Comparison of ENCODE assay signal across 8 mouse cellular contexts in the genomic region with DNA sequence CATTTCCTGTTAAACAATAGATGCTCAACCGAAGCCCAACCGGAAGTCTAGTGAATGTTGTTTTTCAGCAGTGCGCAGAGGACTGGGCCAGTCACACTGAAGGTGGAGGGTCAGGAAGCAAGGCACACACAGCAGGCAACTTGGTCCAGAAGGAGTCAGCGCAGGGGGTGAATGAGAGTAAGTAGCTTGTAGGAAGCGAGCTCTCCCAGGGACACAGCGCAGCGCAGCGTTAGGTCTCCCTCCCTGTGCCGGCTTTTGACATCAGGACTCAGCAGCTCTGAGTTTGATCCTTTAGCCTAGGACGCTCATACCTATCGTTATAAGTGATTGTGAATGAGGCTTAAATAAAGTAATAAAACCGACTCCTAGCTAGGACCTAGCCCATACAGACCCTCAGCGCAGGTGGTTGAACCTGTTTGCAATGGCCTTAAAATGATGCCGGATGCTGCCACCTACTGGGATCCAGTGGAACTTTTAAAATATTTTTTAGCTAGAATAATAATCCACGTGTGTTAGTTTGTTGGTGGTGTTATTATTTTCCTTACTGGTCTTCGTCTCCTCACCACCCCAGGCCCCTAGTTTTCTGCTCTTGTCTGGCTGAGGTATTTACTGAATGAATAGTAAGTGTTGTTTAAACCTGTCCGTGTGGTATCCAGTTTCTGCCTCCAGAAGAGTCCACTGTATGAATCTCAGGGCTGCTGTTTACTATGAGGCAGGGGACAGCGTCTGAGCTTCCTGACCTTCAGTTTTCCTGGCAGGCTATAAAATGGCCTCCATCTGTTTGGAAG.
A peak's percentile ranks its signal among the peaks of the same experiment; 100 is the strongest.
DNase-seq lines count a peak whose midpoint lies in the region; ATAC-seq lines count a peak whose summit lies in the region.

No protein-coding gene starts in this region.

- intact Hi-C loops in gastrocnemius, postnatal 36 days (cut with DNase I), result loop anchor here (10.0 kb wide), 2 partner anchors 255 to 455 kb away; no protein-coding TSS in a partner anchor
- intact Hi-C loops in left cerebral cortex, postnatal 10 days (cut with DNase I), result loop anchor here (5.0 to 10.0 kb wide), 2 partner anchors 258 to 455 kb away; no protein-coding TSS in a partner anchor

- peak; percentile 86 for ATAC-seq in forebrain, embryonic 13.5 days
- ATAC-seq in hindbrain, embryonic 16.5 days, result peak; percentile 86

- H3K4me3 ChIP-seq in forebrain, embryonic 13.5 days, result peak overlapping the region; percentile 32
- peak overlapping the region; percentile 35 for H3K4me3 ChIP-seq in hindbrain, embryonic 16.5 days (ENCODE audit: low read length)
- H3K4me3 ChIP-seq in megakaryocyte, embryonic 14.5 days (replicated peaks), result peak overlapping the region; percentile 90

- peak overlapping the region; percentile 62 for H3K4me2 ChIP-seq in forebrain, embryonic 13.5 days
- peak overlapping the region; percentile 74 for H3K4me2 ChIP-seq in hindbrain, embryonic 16.5 days (ENCODE audit: low read length)

- no peaks in the 10 kb centered on the region for H3K9me3 ChIP-seq in forebrain, embryonic 13.5 days (replicated peaks)
- H3K9me3 ChIP-seq in hindbrain, embryonic 16.5 days (ENCODE audit: control insufficient read depth, low read length), result no peaks in the 10 kb centered on the region
- peaks cover 9% of the 10 kb centered on the region for H3K9me3 ChIP-seq in megakaryocyte, embryonic 14.5 days

- H3K27me3 ChIP-seq in forebrain, embryonic 13.5 days, result 0 out of 2 replicates have a peak, but pooled peaks cover 3% of the 10 kb centered on the region
- no peaks in the 10 kb centered on the region for H3K27me3 ChIP-seq in hindbrain, embryonic 16.5 days (replicated peaks; ENCODE audit: control insufficient read depth, insufficient read depth, low read length)
- peaks cover 17% of the 10 kb centered on the region for H3K27me3 ChIP-seq in megakaryocyte, embryonic 14.5 days (replicated peaks)

- DNase-seq in gastrocnemius, postnatal 10 days, result peak; percentile 19
- DNase-seq in gastrocnemius, postnatal 36 days, result no peak
- DNase-seq in cerebellum, adult 11-12 months, result peak; percentile 22
- peak; percentile 32 to 33 for DNase-seq in left cerebral cortex, postnatal 10 days (ENCODE audit: extremely low spot score in 1 of 2, low spot score in 2 of 2)
- DNase-seq in right cerebral cortex, postnatal 4 days, result peak; percentile 58

- H3K9ac ChIP-seq in forebrain, embryonic 13.5 days, result peak overlapping the region; percentile 50
- H3K9ac ChIP-seq in hindbrain, embryonic 16.5 days (ENCODE audit: low read depth, low read length), result peak overlapping the region; percentile 48; the same call in 1 of the 2 replicates

- H3K4me1 ChIP-seq in forebrain, embryonic 13.5 days, result peaks cover 8% of the 10 kb centered on the region; the same call in 1 of the 2 replicates
- H3K4me1 ChIP-seq in hindbrain, embryonic 16.5 days (ENCODE audit: control insufficient read depth, insufficient read depth, low read depth, low read length), result 0 out of 2 replicates have a peak, but pooled peaks cover 2% of the 10 kb centered on the region
- H3K4me1 ChIP-seq in megakaryocyte, embryonic 14.5 days, result peaks cover 12% of the 10 kb centered on the region

- no peak overlapping the region for H3K27ac ChIP-seq in forebrain, embryonic 13.5 days
- H3K27ac ChIP-seq in hindbrain, embryonic 16.5 days (ENCODE audit: low read depth, low read length), result no peak overlapping the region

- WGBS in forebrain, embryonic 13.5 days, result 12% methylated on average over 18 of the region's 18 CpGs
- 10% methylated on average over 18 of the region's 18 CpGs for WGBS in hindbrain, embryonic 16.5 days

- no peaks in the 10 kb centered on the region for H3K36me3 ChIP-seq in forebrain, embryonic 13.5 days (ENCODE audit: poor library complexity, severe bottlenecking)
- no peaks in the 10 kb centered on the region for H3K36me3 ChIP-seq in hindbrain, embryonic 16.5 days (ENCODE audit: control insufficient read depth, insufficient read depth, low read length)
- H3K36me3 ChIP-seq in megakaryocyte, embryonic 14.5 days (replicated peaks; ENCODE audit: low read length), result no peaks in the 10 kb centered on the region

Comparison
In these comparisons a context has a peak if more than half of its experiments do, and no peak if none do; other contexts are left out.
1. DNase-seq: peak in gastrocnemius, postnatal 10 days (single experiment), cerebellum, adult 11-12 months (single experiment), left cerebral cortex, postnatal 10 days (2 of 2) and right cerebral cortex, postnatal 4 days (single experiment); none in gastrocnemius, postnatal 36 days (0 of 2).
2. H3K4me3 ChIP-seq: peak in every context shown above with its lines; median percentile 90 in megakaryocyte, embryonic 14.5 days; 35 in hindbrain, embryonic 16.5 days; 32 in forebrain, embryonic 13.5 days.